Comparison of ENCODE assay signal across 8 mouse cellular contexts in genomic region chr9:120933587-120933885, GRCm38 (mm10). TPM values are rescaled to one million over a fixed set of nuclear protein-coding genes. Genes with fewer than 3 reads are reported as not detected.
DNase-seq lines count a peak whose midpoint lies in the region; ATAC-seq and TF ChIP-seq lines count a peak whose summit lies in the region.

No protein-coding gene starts in this region.

- in situ Hi-C loops in CH12.LX (cut with MboI; ENCODE audit: low pct_ligation_motif_present, low pct_unique_long_range_greater_than_20kb, low sequenced_read_pairs) = no loop called here

- ATAC-seq in forebrain, embryonic 15.5 days (replicated peaks) = no peak
- ATAC-seq in liver, embryonic 16.5 days (ENCODE audit: low read depth) = peak; percentile 74
- ATAC-seq in monocyte, adult 5-6 weeks (replicated peaks; ENCODE audit: insufficient number of reproducible peaks, low FRiP score, low TSS enrichment, poor library complexity, severe bottlenecking) = no peak

- no peak for TF ChIP-seq POLR2A in CH12.LX (IDR thresholded peaks at IDR 0.05; ENCODE audit: low read depth, low read length)

- no peak for TF ChIP-seq EP300 in CH12.LX (IDR thresholded peaks at IDR 0.05; ENCODE audit: low read length)

- TF ChIP-seq RAD21 in CH12.LX (IDR thresholded peaks at IDR 0.05; ENCODE audit: low read depth, low read length) = no peak

- peak overlapping the region; percentile 87 for H3K9ac ChIP-seq in CH12.LX (ENCODE audit: insufficient read depth, low read depth)
- peak overlapping the region; percentile 76 for H3K9ac ChIP-seq in forebrain, embryonic 15.5 days (replicated peaks)
- H3K9ac ChIP-seq in liver, embryonic 16.5 days (ENCODE audit: low read depth, low read length) = peak overlapping the region; percentile 93

- TF ChIP-seq CTCF in CH12.LX (conservative IDR thresholded peaks at IDR 0.05 in 1 of 2, IDR thresholded peaks at IDR 0.05 in 1 of 2; ENCODE audit: low read depth in 2 of 2, low read length in 2 of 2) = no peak

- H3K27ac ChIP-seq in heart, embryonic 10.5 days = peak overlapping the region; percentile 98
- 0 out of 2 replicates have a peak overlapping the region, but pooled peaks have one; percentile 42 for H3K27ac ChIP-seq in CH12.LX (ENCODE audit: insufficient read depth, low read depth)
- H3K27ac ChIP-seq in forebrain, embryonic 15.5 days (replicated peaks) = peak overlapping the region; percentile 92
- peak overlapping the region; percentile 84 for H3K27ac ChIP-seq in liver, embryonic 16.5 days (ENCODE audit: low read length)

- H3K4me2 ChIP-seq in CH12.LX (ENCODE audit: insufficient read depth, low read depth, poor library complexity, severe bottlenecking) = peak overlapping the region; percentile 98; the same call in 1 of the 2 replicates
- H3K4me2 ChIP-seq in forebrain, embryonic 15.5 days (replicated peaks) = peak overlapping the region; percentile 88; the same call in 1 of the 2 replicates
- H3K4me2 ChIP-seq in liver, embryonic 16.5 days (ENCODE audit: low read depth, low read length) = peak overlapping the region; percentile 80

- peaks cover 40% of the 10 kb centered on the region for H3K4me1 ChIP-seq in heart, embryonic 10.5 days
- H3K4me1 ChIP-seq in CH12.LX (ENCODE audit: control insufficient read depth in 1 of 2, insufficient read depth in 2 of 2) = peaks cover 0 to 38% of the 10 kb centered on the region in 2 experiments; a peak in 2 of 4 replicates
- peaks cover 48% of the 10 kb centered on the region for H3K4me1 ChIP-seq in forebrain, embryonic 15.5 days
- peaks cover 21% of the 10 kb centered on the region for H3K4me1 ChIP-seq in liver, embryonic 16.5 days (ENCODE audit: control insufficient read depth, low read depth, low read length)

- intact Hi-C loops in heart, postnatal 10 days (cut with DNase I) = loop anchor here (5.0 kb wide), 2 partner anchors 66 to 81 kb away; no protein-coding TSS in a partner anchor

- H3K36me3 ChIP-seq in heart, embryonic 10.5 days = peaks cover 12% of the 10 kb centered on the region
- peaks cover 0 to 16% of the 10 kb centered on the region in 2 experiments for H3K36me3 ChIP-seq in CH12.LX (replicated peaks in 1 of 2; ENCODE audit: control insufficient read depth in 1 of 2, insufficient read depth in 1 of 2, low read length in 1 of 2)
- H3K36me3 ChIP-seq in forebrain, embryonic 15.5 days = no peaks in the 10 kb centered on the region
- no peaks in the 10 kb centered on the region for H3K36me3 ChIP-seq in liver, embryonic 16.5 days (ENCODE audit: control insufficient read depth, insufficient read depth)

- WGBS in heart, embryonic 10.5 days = 4% methylated on average over 58 of the region's 58 CpGs
- 0% methylated on average over 33 of the region's 58 CpGs for WGBS in forebrain, embryonic 15.5 days
- WGBS in liver, embryonic 16.5 days (ENCODE audit: insufficient replicate concordance) = 2% methylated on average over 28 of the region's 58 CpGs

- no peaks in the 10 kb centered on the region for H3K27me3 ChIP-seq in heart, embryonic 10.5 days (ENCODE audit: insufficient read depth, poor library complexity, severe bottlenecking)
- H3K27me3 ChIP-seq in CH12.LX (replicated peaks) = no peaks in the 10 kb centered on the region
- no peaks in the 10 kb centered on the region for H3K27me3 ChIP-seq in forebrain, embryonic 15.5 days
- H3K27me3 ChIP-seq in liver, embryonic 16.5 days (ENCODE audit: control insufficient read depth, insufficient read depth, low read depth, low read length) = no peaks in the 10 kb centered on the region

- no peaks in the 10 kb centered on the region for H3K9me3 ChIP-seq in heart, embryonic 10.5 days
- no peaks in the 10 kb centered on the region for H3K9me3 ChIP-seq in CH12.LX (replicated peaks; ENCODE audit: low read length)
- H3K9me3 ChIP-seq in forebrain, embryonic 15.5 days = no peaks in the 10 kb centered on the region
- H3K9me3 ChIP-seq in liver, embryonic 16.5 days (replicated peaks; ENCODE audit: control insufficient read depth, low read length) = no peaks in the 10 kb centered on the region

- H3K79me2 ChIP-seq in CH12.LX (replicated peaks; ENCODE audit: control insufficient read depth, extremely low read depth, insufficient read depth, poor library complexity, severe bottlenecking) = peaks cover 50% of the 10 kb centered on the region

- DNase-seq in heart, embryonic 10.5 days (ENCODE audit: low spot score) = no peak
- no peak for DNase-seq in heart, postnatal 10 days
- no peak for DNase-seq in CH12.LX (ENCODE audit: extremely low read depth)
- no peak for DNase-seq in cerebellum, postnatal 4 days (ENCODE audit: low spot score in 2 of 2)
- DNase-seq in layer of hippocampus, adult 9-10 months (ENCODE audit: low spot score) = no peak

- peak overlapping the region; percentile 95 for H3K4me3 ChIP-seq in heart, embryonic 10.5 days
- H3K4me3 ChIP-seq in CH12.LX (replicated peaks in 1 of 3; ENCODE audit: low read depth in 2 of 3, low read length in 2 of 3, poor library complexity in 1 of 3) = peak overlapping the region; percentile 81 to 93 (median 89)
- H3K4me3 ChIP-seq in forebrain, embryonic 15.5 days = peak overlapping the region; percentile 77
- H3K4me3 ChIP-seq in liver, embryonic 16.5 days (ENCODE audit: low read depth, low read length) = peak overlapping the region; percentile 86

- dilution Hi-C loops in CH12.LX (cut with MboI; ENCODE audit: extremely low pct_ligation_motif_present, extremely low pct_unique_long_range_greater_than_20kb, low sequenced_read_pairs) = no loop called here

TF ChIP-seq in CH12.LX, 34 proteins besides CTCF, POLR2A, EP300 and RAD21:
- TF ChIP-seq MXI1 (IDR thresholded peaks at IDR 0.05; ENCODE audit: low read depth, low read length) (no peak), UBTF (IDR thresholded peaks at IDR 0.05; ENCODE audit: low read depth, low read length) (0 out of 2 replicates have a peak, but pooled peaks have one; percentile 13)

RNA-seq across cellular contexts. Expression of gene Ctnnb1, which starts 4.5 kb away (rescaled TPM):
- polyA plus RNA-seq in heart, embryonic 10.5 days (2016; fragmentation: Nextera tagmentation; extraction: Ambion mirVana) = 390 and 445 TPM in 2 replicates
- 100 to 1,000 TPM; 624 to 701 TPM for total RNA-seq in heart, postnatal 10 days (2021)
- 197 and 212 TPM in 2 replicates for total RNA-seq in CH12.LX (2012; rRNA removed)
- 361 and 383 TPM in 2 replicates for total RNA-seq in CH12.LX (2014; rRNA removed)
- polyA plus RNA-seq in CH12.LX (2012; ENCODE audit: insufficient read length, low read depth) = 290 and 292 TPM in 2 replicates
- polyA plus RNA-seq in forebrain, embryonic 15.5 days (2015; fragmentation: Nextera tagmentation; extraction: Ambion mirVana) = 615 and 648 TPM in 2 replicates
- 90.6 and 94.7 TPM in 2 replicates for polyA plus RNA-seq in liver, embryonic 16.5 days (2015; fragmentation: Nextera tagmentation; extraction: Ambion mirVana)
- total RNA-seq in monocyte, adult 5-6 weeks (2017) = 355 to 477 TPM (median 465 TPM) in 3 replicates

Comparison
In these comparisons a context has a peak if more than half of its experiments do, and no peak if none do; other contexts are left out.
1. H3K27ac ChIP-seq: peak in every context shown above with its lines; median percentile 98 in heart, embryonic 10.5 days; 92 in forebrain, embryonic 15.5 days; 84 in liver, embryonic 16.5 days; 42 in CH12.LX.